17 mouse cellular contexts compared by ENCODE assay signal in genomic region chr4:100974455-100975035, GRCm38 (mm10). TPM values are rescaled to one million over a fixed set of nuclear protein-coding genes. Genes with fewer than 3 reads are reported as not detected.
A peak's percentile ranks its signal among the peaks of the same experiment; 100 is the strongest.
DNase-seq lines count a peak whose midpoint lies in the region; ATAC-seq and TF ChIP-seq lines count a peak whose summit lies in the region.
"Had no signal": no experiment of that assay in that cellular context is flagged by ENCODE, and none has a peak within 500 bp of the region (broad histone marks: within the 10 kb centered on the region; RNA-seq: fewer than 3 reads in every experiment).

No protein-coding gene starts in this region.

- no peaks in the 10 kb centered on the region for H3K9me3 ChIP-seq in forebrain, embryonic 14.5 days (replicated peaks; ENCODE audit: control insufficient read depth, low read length)
- H3K9me3 ChIP-seq in hindbrain, postnatal 0 days (ENCODE audit: low read length) = no peaks in the 10 kb centered on the region
- H3K9me3 ChIP-seq in neural tube, embryonic 11.5 days (ENCODE audit: control insufficient read depth, low read length) = no peaks in the 10 kb centered on the region
- H3K9me3 ChIP-seq in lung, postnatal 0 days (ENCODE audit: low read length) = no peaks in the 10 kb centered on the region
- H3K9me3 ChIP-seq: heart, embryonic 12.5 days; kidney, embryonic 15.5 days had no signal

- 10% methylated on average over 14 of the region's 14 CpGs for WGBS in forebrain, embryonic 14.5 days
- 22% methylated on average over 14 of the region's 14 CpGs for WGBS in hindbrain, postnatal 0 days
- WGBS in neural tube, embryonic 11.5 days = 39% methylated on average over 14 of the region's 14 CpGs
- WGBS in lung, postnatal 0 days = 93% methylated on average over 14 of the region's 14 CpGs
- 96% methylated on average over 14 of the region's 14 CpGs for WGBS in thymus, adult 2 months

- no peak for TF ChIP-seq EP300 in lung, postnatal 0 days (IDR thresholded peaks at IDR 0.05)

- no peak overlapping the region for H3K9ac ChIP-seq in forebrain, embryonic 14.5 days (ENCODE audit: low read length)
- H3K9ac ChIP-seq in hindbrain, postnatal 0 days (replicated peaks; ENCODE audit: low read length) = no peak overlapping the region
- H3K9ac ChIP-seq in neural tube, embryonic 11.5 days (ENCODE audit: low read length) = 0 out of 2 replicates have a peak overlapping the region, but pooled peaks have one; percentile 1
- no peak overlapping the region for H3K9ac ChIP-seq in lung, postnatal 0 days (replicated peaks; ENCODE audit: low read depth)
- H3K9ac ChIP-seq: heart, embryonic 12.5 days; kidney, embryonic 15.5 days had no signal

- intact Hi-C loops in heart, postnatal 25 days (cut with DNase I) = no loop called here

- ATAC-seq in forebrain, embryonic 14.5 days = peak; percentile 71
- peak; percentile 76 for ATAC-seq in hindbrain, postnatal 0 days
- ATAC-seq in neural tube, embryonic 11.5 days (ENCODE audit: insufficient read depth, low FRiP score, low TSS enrichment) = peak; percentile 87
- no peak for ATAC-seq in lung, postnatal 0 days

- no peak overlapping the region for H3K4me2 ChIP-seq in forebrain, embryonic 14.5 days (ENCODE audit: low read length)
- no peak overlapping the region for H3K4me2 ChIP-seq in hindbrain, postnatal 0 days (ENCODE audit: low read depth, low read length)
- no peak overlapping the region for H3K4me2 ChIP-seq in neural tube, embryonic 11.5 days (ENCODE audit: low read depth)
- no peak overlapping the region for H3K4me2 ChIP-seq in lung, postnatal 0 days (replicated peaks; ENCODE audit: low read depth, low read length)
- H3K4me2 ChIP-seq: heart, embryonic 12.5 days; kidney, embryonic 15.5 days had no signal

- peak overlapping the region; percentile 69 for H3K27ac ChIP-seq in forebrain, embryonic 14.5 days (ENCODE audit: low read depth, low read length)
- peak overlapping the region; percentile 64; the same call in 1 of the 2 replicates for H3K27ac ChIP-seq in hindbrain, postnatal 0 days
- peak overlapping the region; percentile 84 for H3K27ac ChIP-seq in neural tube, embryonic 11.5 days (ENCODE audit: low read depth, low read length)
- H3K27ac ChIP-seq in lung, postnatal 0 days (ENCODE audit: low read length) = no peak overlapping the region
- H3K27ac ChIP-seq in thymus, adult 2 months (ENCODE audit: control insufficient read depth, insufficient read depth, low read length) = no peak overlapping the region

- TF ChIP-seq CTCF in hindbrain, postnatal 0 days (IDR thresholded peaks at IDR 0.05; ENCODE audit: low read depth) = peak; percentile 40; the same call in 1 of the 2 replicates
- TF ChIP-seq CTCF in lung, postnatal 0 days (IDR thresholded peaks at IDR 0.05) = no peak
- no peak for TF ChIP-seq CTCF in thymus, adult 2 months (IDR thresholded peaks at IDR 0.05; ENCODE audit: borderline replicate concordance, control insufficient read depth, extremely low read depth, insufficient read depth, low read length, poor library complexity)

- H3K4me3 ChIP-seq in forebrain, embryonic 14.5 days (ENCODE audit: low read depth, low read length) = no peak overlapping the region
- H3K4me3 ChIP-seq in hindbrain, postnatal 0 days (ENCODE audit: low read length) = no peak overlapping the region
- no peak overlapping the region for H3K4me3 ChIP-seq in neural tube, embryonic 11.5 days (ENCODE audit: low read depth, low read length)
- no peak overlapping the region for H3K4me3 ChIP-seq in lung, postnatal 0 days (ENCODE audit: low read depth, low read length)
- H3K4me3 ChIP-seq in thymus, adult 2 months (ENCODE audit: control insufficient read depth, insufficient read depth, low read length) = no peak overlapping the region
- H3K4me3 ChIP-seq: heart, embryonic 12.5 days; kidney, embryonic 15.5 days; myocyte had no signal

- H3K4me1 ChIP-seq in forebrain, embryonic 14.5 days (ENCODE audit: control insufficient read depth, insufficient read depth, low read length) = peaks cover 12% of the 10 kb centered on the region; the same call in 1 of the 2 replicates
- H3K4me1 ChIP-seq in hindbrain, postnatal 0 days (ENCODE audit: insufficient read depth, low read length) = no peaks in the 10 kb centered on the region; the same call in 1 of the 2 replicates
- H3K4me1 ChIP-seq in neural tube, embryonic 11.5 days (ENCODE audit: control insufficient read depth, insufficient read depth, low read length) = no peaks in the 10 kb centered on the region
- no peaks in the 10 kb centered on the region for H3K4me1 ChIP-seq in lung, postnatal 0 days (ENCODE audit: insufficient read depth, low read depth, low read length)
- no peaks in the 10 kb centered on the region for H3K4me1 ChIP-seq in thymus, adult 2 months (replicated peaks; ENCODE audit: control insufficient read depth, insufficient read depth, low read length)
- H3K4me1 ChIP-seq: heart, embryonic 12.5 days; kidney, embryonic 15.5 days had no signal

- H3K36me3 ChIP-seq in forebrain, embryonic 14.5 days (ENCODE audit: control insufficient read depth, insufficient read depth, low read length) = peaks cover 31% of the 10 kb centered on the region; the same call in 1 of the 2 replicates
- H3K36me3 ChIP-seq in hindbrain, postnatal 0 days (ENCODE audit: insufficient read depth, low read length) = 0 out of 2 replicates have a peak, but pooled peaks cover 2% of the 10 kb centered on the region
- peaks cover 5% of the 10 kb centered on the region for H3K36me3 ChIP-seq in neural tube, embryonic 11.5 days (ENCODE audit: control insufficient read depth, insufficient read depth, low read length)
- H3K36me3 ChIP-seq in lung, postnatal 0 days (ENCODE audit: insufficient read depth, low read length) = no peaks in the 10 kb centered on the region
- no peaks in the 10 kb centered on the region for H3K36me3 ChIP-seq in thymus, adult 2 months (ENCODE audit: control insufficient read depth, insufficient read depth, low read length)

- H3K27me3 ChIP-seq in forebrain, embryonic 14.5 days (replicated peaks; ENCODE audit: control insufficient read depth, insufficient read depth, low read length) = no peaks in the 10 kb centered on the region
- H3K27me3 ChIP-seq in hindbrain, postnatal 0 days (ENCODE audit: insufficient read depth, low read length) = no peaks in the 10 kb centered on the region
- no peaks in the 10 kb centered on the region for H3K27me3 ChIP-seq in neural tube, embryonic 11.5 days (ENCODE audit: control insufficient read depth, insufficient read depth, low read length)
- no peaks in the 10 kb centered on the region for H3K27me3 ChIP-seq in lung, postnatal 0 days (replicated peaks; ENCODE audit: insufficient read depth, low read length)
- H3K27me3 ChIP-seq in thymus, adult 2 months (ENCODE audit: control insufficient read depth, insufficient read depth, low read length) = no peaks in the 10 kb centered on the region
- H3K27me3 ChIP-seq: heart, embryonic 12.5 days; kidney, embryonic 15.5 days had no signal

- peak; percentile 19 for DNase-seq in embryo, embryonic 11.5 days (ENCODE audit: low read depth, low spot score)
- peak; percentile 77 for DNase-seq in forebrain, embryonic 14.5 days (ENCODE audit: low spot score)
- peak; percentile 69 for DNase-seq in hindbrain, postnatal 0 days (ENCODE audit: low spot score)
- peak; percentile 84 for DNase-seq in neural tube, embryonic 11.5 days (ENCODE audit: low spot score)
- DNase-seq in adrenal gland, adult (ENCODE audit: inconsistent age in 2 of 2, low spot score in 1 of 2) = no peak
- no peak for DNase-seq in lung, postnatal 0 days (ENCODE audit: low spot score)
- DNase-seq in heart, postnatal 25 days (ENCODE audit: low spot score) = no peak
- no peak for DNase-seq in thymus, adult 2 months
- DNase-seq: gastrocnemius, postnatal 10 days; lung, postnatal 4 days; thymus, postnatal 36 days had no signal

- no peak for TF ChIP-seq POLR2A in thymus, adult 2 months (IDR thresholded peaks at IDR 0.05; ENCODE audit: control insufficient read depth, extremely low read depth, insufficient read depth, low read length, poor library complexity)

RNA-seq across cellular contexts. Expression of gene Gm10577, which starts 46.0 kb away (rescaled TPM):
- polyA plus RNA-seq in forebrain, embryonic 14.5 days (2014; fragmentation: Nextera tagmentation; extraction: Ambion mirVana) = not detected in 2 replicates
- not detected in 2 replicates for total RNA-seq in hindbrain, postnatal 0 days (2014; rRNA removed)
- not detected in 2 replicates for polyA plus RNA-seq in hindbrain, postnatal 0 days (2015; fragmentation: Nextera tagmentation; extraction: Ambion mirVana)
- polyA plus RNA-seq in neural tube, embryonic 11.5 days (2014; fragmentation: Nextera tagmentation; extraction: Ambion mirVana) = not detected in 2 replicates
- polyA plus RNA-seq in lung, postnatal 0 days (2015; fragmentation: Nextera tagmentation; extraction: Ambion mirVana) = not detected in 2 replicates
- total RNA-seq in heart, postnatal 25 days (2021) = not detected
- not detected in 2 replicates for polyA plus RNA-seq in thymus, adult 2 months (2012; rRNA removed)
- total RNA-seq: gastrocnemius, postnatal 10 days had no signal
- polyA plus RNA-seq: heart, embryonic 12.5 days; kidney, embryonic 15.5 days; limb, embryonic 11.5 days; liver, embryonic 16.5 days; myocyte; stomach, embryonic 14.5 days had no signal

Comparison
In these comparisons a context has a peak if more than half of its experiments do, and no peak if none do; other contexts are left out.
1. DNase-seq: peak in embryo, embryonic 11.5 days (single experiment), forebrain, embryonic 14.5 days (single experiment), hindbrain, postnatal 0 days (single experiment) and neural tube, embryonic 11.5 days (single experiment); none in adrenal gland, adult (0 of 2), lung, postnatal 0 days (single experiment), heart, postnatal 25 days (single experiment) and thymus, adult 2 months (single experiment).
2. H3K27ac ChIP-seq: peak in forebrain, embryonic 14.5 days (single experiment), hindbrain, postnatal 0 days (single experiment) and neural tube, embryonic 11.5 days (single experiment); none in lung, postnatal 0 days (single experiment) and thymus, adult 2 months (single experiment).